Mouse (Mus musculus) T-helper 2 cell (primary cell): ENCODE measurements around the gene Zmynd10.

Experiments used
- in situ Hi-C: fragments of 300-600 bp; cut with MboI, MseI; formaldehyde crosslinking; loops from one replicate; pipeline ENCODE4 v1.15.1; 2025; ENCODE audit warnings: high pct_unique_total_duplicates

The Zmynd10 gene

DNA sequence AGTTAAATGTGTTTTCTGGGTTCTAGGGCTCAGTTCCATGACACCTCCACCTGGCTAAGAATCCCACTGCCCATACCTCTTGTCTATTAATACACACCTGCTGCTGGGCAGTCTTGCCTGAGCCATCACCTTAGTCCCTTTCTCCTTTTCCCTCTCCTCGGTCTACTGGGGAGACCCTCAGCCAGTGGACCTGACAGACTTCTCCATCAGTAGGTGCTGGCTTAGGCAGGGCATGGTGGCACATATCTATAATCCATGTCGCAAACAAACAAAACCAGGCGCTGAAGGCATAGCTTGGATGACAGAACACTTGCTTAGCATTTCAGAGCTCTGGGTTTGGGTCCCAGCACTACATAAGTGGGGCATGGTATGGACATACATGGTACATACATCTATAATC is 8.4 kb upstream of the Zmynd10 start:
- in situ Hi-C loops, result loop anchor here (25.0 kb wide), 1 partner anchor 1524 kb away; the partner anchor contains the start of genes Atrip and Trex1

- in situ Hi-C loops, result loop anchor here (10.0 to 25.0 kb wide), 2 partner anchors 1095 to 1522 kb away; partner anchors contain the start of genes Abhd14a, Abhd14b, Atrip and Trex1
Observed at GRCm38 (mm10) chr9:107539940-107540339, 7.2 kb upstream of the Zmynd10 start.

- in situ Hi-C loops, result loop anchor here (10.0 to 25.0 kb wide), 2 partner anchors 1096 to 1522 kb away; partner anchors contain the start of genes Abhd14a, Abhd14b, Atrip and Trex1
Observed at GRCm38 (mm10) chr9:107540420-107540819, 6.7 kb upstream of the Zmynd10 start.

DNA sequence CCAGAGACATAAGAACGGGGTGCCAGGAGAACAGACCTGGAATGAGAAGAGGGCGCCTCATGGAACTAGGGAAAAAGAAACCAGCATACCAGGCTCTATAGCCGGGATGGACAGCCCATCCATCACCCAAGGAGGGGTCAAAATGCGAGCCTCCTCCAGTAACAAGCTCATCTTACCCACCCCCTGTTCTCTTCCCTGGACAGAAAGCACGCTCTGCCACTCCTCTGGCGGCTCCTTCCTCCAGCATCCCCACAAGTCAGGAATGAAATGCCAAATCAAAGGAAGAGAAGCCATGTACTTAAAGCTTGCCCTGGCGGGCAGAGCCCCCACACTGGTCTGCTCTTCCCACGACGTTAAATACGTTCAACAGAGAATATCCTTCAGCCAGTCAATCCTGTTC is 6.1 kb upstream of the Zmynd10 start:
- in situ Hi-C loops, result loop anchor here (10.0 to 25.0 kb wide), 2 partner anchors 1096 to 1521 kb away; partner anchors contain the start of genes Abhd14a, Abhd14b, Atrip and Trex1

DNA sequence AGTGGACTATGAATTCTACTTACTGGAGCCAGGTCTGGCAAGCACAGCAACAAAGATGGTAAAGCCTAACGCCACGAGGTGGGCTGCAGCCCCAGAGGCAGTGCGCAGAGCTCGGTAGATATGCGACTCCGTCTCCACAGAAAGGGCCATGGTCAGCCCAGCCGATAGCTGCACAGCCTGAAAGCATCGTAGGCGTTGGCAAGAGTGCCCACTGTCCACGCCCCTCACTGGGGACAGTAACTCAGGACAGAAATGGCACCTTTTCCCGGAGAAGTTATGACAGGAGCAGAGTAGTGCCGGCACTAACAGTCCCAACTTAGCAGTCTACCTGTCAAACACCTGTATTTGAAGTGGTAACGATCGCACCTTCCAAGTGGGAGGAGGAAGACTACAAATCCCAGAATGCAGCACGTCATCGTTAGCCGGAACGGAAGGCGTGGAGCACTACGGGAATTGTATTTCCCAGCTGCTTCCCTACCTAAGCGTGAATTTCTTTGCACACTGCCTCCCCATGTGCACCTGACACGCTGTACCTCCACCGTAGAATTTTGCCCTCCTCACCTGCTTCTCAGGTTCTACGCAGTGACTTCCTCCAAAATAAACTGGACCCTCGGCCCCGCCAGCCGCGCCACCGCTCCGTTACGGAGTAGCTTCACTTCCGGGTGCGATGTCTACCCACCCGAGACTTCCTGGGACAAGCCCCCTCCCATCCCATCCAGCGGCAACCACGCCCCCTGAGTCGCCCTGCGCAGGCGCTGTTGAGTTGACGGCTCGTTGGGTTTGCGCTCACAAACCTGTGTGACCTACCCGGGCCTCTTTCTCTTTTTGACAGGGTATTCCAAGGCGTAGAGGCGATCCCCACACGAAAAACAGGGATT is 5.4 kb upstream of the Zmynd10 start, which contains the start of the genes Cyb561d2 and Nprl2:
Gene Cyb561d2, minus strand, starts transcription at position 720 of the 878 bp plus-strand sequence.
Gene Nprl2, plus strand, starts transcription at position 753 of the 878 bp plus-strand sequence.
- in situ Hi-C loops, result loop anchor here (10.0 to 25.0 kb wide), 2 partner anchors 1097 to 1521 kb away; partner anchors contain the start of genes Abhd14a, Abhd14b, Atrip and Trex1

DNA sequence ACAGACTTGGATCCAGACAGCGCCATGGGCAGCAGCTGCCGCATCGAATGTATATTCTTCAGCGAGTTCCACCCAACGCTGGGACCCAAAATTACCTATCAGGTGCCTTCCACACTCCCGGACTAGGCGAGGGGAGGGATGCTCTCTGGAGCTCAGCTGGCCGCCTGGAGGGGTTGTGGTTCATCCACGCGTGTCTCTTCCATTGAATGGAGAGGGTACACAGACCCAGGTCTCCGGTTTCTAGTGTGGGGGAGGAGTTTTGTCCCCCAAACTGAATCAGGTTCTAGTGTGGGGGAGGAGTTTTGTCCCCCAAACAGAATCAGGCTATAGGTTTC is 4.8 kb upstream of the Zmynd10 start:
- in situ Hi-C loops, result loop anchor here (10.0 to 25.0 kb wide), 2 partner anchors 1098 to 1520 kb away; partner anchors contain the start of genes Abhd14a, Abhd14b, Atrip and Trex1

DNA sequence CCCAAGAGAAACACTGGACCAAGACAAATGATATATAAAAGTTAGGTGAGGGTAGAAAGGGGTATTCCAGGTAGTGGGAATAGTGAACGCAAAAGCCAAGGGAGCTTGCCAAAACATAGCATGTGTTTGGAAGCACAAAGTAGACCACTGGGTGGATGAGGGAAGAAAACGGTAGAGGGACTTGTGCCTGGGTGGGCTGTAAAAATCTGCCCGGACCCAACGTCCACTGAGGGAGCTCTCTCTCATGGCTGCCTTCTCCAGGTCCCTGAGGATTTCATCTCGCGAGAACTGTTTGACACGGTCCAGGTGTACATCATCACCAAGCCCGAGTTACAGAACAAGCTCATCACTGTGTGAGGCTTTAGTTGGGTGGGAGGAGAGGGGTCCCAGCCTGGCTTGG is 4.4 kb upstream of the Zmynd10 start:
- in situ Hi-C loops, result loop anchor here (10.0 to 25.0 kb wide), 2 partner anchors 1098 to 1520 kb away; partner anchors contain the start of genes Abhd14a, Abhd14b, Atrip and Trex1

- in situ Hi-C loops, result loop anchor here (10.0 to 25.0 kb wide), 2 partner anchors 1098 to 1519 kb away; partner anchors contain the start of genes Abhd14a, Abhd14b, Atrip and Trex1
Observed at GRCm38 (mm10) chr9:107543299-107543698, 3.8 kb upstream of the Zmynd10 start.

DNA sequence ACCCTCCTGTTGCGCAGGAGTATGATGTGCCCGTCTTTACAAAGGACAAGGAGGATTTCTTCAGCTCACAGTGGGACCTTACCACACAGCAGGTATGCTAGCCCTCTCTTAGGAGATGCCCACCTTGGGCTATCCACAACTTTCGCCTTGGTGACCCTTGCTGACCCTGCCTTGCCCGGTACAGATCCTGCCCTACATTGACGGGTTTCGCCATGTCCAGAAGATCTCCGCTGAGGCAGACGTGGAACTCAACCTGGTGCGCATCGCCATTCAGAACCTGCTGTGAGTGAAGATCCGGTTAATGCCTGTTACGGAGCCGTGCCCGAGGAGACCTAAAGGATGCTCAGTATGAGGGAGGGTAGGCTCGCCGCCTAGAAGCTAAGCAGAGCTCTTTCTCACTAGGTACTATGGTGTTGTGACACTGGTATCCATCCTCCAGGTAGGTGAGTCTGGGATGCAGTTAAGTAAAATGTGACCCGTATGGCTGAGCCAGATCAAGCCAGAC is 2.9 kb upstream of the Zmynd10 start:
- in situ Hi-C loops, result loop anchor here (10.0 to 25.0 kb wide), 2 partner anchors 1099 to 1518 kb away; partner anchors contain the start of genes Abhd14a, Abhd14b, Atrip and Trex1

DNA sequence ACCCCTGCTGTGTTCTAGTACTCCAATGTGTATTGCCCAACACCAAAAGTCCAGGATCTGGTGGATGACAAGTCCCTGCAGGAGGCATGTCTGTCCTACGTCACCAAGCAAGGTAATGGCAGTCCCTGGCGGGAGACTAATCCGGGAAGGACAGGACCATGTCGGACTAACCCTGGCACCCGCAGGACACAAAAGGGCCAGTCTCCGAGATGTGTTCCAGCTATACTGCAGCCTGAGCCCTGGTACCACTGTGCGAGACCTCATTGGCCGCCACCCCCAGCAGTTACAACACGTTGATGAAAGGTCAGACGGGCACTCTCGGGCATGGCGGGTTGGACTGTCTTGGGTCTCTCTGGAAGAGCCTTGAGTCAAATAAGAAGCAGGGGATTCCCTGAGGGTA is 2.4 kb upstream of the Zmynd10 start:
- in situ Hi-C loops, result loop anchor here (10.0 to 25.0 kb wide), 2 partner anchors 1100 to 1518 kb away; partner anchors contain the start of genes Abhd14a, Abhd14b, Atrip and Trex1

GRCm38 (mm10) chr9:107545199-107545598 is 1.9 kb upstream of the Zmynd10 start:
- in situ Hi-C loops, result loop anchor here (10.0 to 25.0 kb wide), 2 partner anchors 1100 to 1517 kb away; partner anchors contain the start of genes Abhd14a, Abhd14b, Atrip and Trex1

GRCm38 (mm10) chr9:107545602-107546001 is 1.5 kb upstream of the Zmynd10 start:
- in situ Hi-C loops, result loop anchor here (10.0 to 25.0 kb wide), 2 partner anchors 1101 to 1517 kb away; partner anchors contain the start of genes Abhd14a, Abhd14b, Atrip and Trex1

DNA sequence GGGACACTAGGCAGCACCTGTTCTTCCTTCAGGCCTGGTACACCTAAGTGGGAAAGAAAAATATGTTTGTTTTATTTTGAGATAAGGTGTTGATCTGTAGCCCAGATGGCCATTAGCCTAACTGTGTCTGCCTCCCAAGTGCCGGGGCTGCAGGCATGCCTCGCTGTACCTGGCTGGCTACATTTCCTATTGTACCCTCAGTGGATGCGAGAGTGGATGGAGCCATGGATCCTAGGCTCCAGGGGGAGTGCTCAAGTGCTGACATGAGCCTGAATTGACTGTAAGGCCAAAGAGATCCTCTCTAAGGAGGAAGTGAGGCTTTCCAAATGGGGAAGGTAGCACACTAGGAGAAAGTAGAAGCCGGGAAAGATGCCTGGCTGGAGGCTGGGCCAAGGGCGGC is 859 bp downstream of the Zmynd10 start:
- in situ Hi-C loops, result loop anchor here (10.0 to 25.0 kb wide), 2 partner anchors 1103 to 1514 kb away; partner anchors contain the start of genes Abhd14a, Abhd14b, Atrip and Trex1

DNA sequence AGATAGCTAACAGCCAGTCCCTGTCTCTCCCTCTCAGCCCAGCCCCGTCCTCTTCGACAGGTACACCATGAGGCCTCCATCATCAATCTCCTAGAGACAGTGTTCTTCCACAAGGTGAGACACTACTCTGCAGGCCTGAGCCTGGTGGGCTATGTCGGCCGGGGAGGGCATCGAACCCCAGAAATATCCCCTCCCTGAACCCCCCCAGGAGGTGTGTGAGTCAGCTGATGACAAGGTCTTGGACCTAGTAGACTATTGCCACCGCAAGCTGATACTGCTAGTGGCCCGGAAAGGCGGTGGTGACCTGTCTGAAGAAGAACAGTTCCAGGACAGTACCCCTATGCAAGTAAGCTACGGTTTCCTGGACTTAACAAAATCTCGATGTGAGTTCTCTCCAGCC is 1.7 kb downstream of the Zmynd10 start:
- in situ Hi-C loops, result loop anchor here (10.0 to 25.0 kb wide), 2 partner anchors 1104 to 1513 kb away; partner anchors contain the start of genes Abhd14a, Abhd14b, Atrip and Trex1

GRCm38 (mm10) chr9:107549297-107550074 is 2.4 kb downstream of the Zmynd10 start:
- in situ Hi-C loops, result loop anchor here (10.0 to 25.0 kb wide), 2 partner anchors 1105 to 1513 kb away; partner anchors contain the start of genes Abhd14a, Abhd14b, Atrip and Trex1

DNA sequence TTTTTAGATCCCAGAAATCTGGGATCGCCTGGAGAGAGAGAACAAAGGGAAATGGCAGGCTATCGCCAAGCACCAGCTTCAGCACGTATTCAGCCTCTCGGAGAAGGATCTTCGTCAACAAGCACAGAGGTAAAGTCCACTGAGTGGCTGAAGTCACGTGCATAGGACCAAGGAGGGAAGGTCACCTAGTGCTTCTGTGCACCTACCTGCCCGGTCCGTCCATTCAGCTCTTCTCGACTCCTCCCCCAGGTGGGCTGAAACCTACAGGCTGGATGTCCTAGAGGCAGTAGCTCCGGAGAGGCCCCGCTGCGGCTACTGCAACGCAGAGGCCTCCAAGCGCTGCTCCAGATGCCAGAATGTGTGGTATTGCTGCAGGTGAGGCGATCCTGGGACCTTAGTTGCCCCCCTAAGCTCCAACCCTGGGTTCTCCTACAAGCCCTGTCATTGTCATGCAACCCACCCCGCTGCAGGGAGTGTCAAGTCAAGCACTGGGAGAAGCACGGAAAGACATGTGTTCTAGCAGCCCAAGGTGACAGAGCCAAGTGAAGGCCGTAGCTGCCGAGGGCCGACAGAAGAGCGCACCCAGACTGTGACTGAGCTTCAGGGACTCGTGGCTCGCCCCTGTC is 3.5 kb downstream of the Zmynd10 start:
- in situ Hi-C loops, result no loop called here

- in situ Hi-C loops, result no loop called here
Observed at GRCm38 (mm10) chr9:107551117-107551889, 4.2 kb downstream of the Zmynd10 start, which contains the start of gene Rassf1. Rassf1 (plus strand) TSS chr9:107551555.

GRCm38 (mm10) chr9:107551890-107552355 is 4.8 kb downstream of the Zmynd10 start:
- in situ Hi-C loops, result no loop called here
